Mouse (Mus musculus): ENCODE results near the gene Cox16. TPM values are rescaled to one million over a fixed set of nuclear protein-coding genes. Genes with fewer than 3 reads are reported as not detected.

The Cox16 gene
- polyA plus RNA-seq (2014; fragmentation: Illumina TruSeq; extraction: RNeasy Lipid Tissue Mini Kit (QIAGEN cat#74804); ENCODE audit: low read depth, low replicate concordance), result 251 TPM

GRCm38 (mm10) chr12:81484727-81485191, at the start of gene Cox16:
TSS of gene Cox16 (minus strand) at chr12:81485127.

DNA sequence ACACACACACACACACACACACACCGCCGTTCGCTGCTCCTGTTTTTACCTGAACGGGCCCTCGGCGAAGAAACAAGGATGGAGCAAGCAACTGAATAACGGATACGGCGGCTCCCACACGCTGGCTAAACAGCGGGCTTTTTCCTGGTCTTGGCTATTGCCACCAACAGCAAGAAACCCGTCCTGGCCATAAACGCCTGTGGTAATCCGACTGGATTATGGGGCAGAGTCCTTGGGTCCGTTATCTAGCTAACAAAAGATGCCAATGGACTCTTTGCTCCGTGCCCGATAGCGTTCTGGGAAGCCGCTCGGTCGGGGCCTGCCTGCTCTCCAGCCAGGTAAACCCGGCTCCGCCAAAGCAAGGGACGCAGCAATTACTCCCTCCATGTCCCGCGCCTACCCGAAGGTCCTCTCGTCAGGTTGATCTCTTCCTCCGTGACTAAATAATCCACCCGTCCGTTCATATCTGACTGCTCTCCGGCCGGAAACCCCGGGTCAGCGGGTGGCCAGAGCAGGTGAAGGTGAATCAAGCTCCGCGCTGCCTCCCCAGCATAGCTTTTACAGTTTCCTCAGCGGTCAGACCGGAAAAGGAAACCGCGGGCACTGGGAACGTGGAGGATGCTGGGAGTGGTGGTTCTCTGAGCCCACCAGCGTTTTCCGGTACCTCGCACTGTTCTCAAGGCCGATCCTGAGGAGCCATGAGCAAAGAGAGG, 47.5 kb upstream of the Cox16 start, which contains the start of the genes Gm20498 and Synj2bp:
Gene Gm20498 (minus strand): TSS at position 590 of the 713 bp plus-strand sequence.
Gene Synj2bp (minus strand): TSS at position 596 of the 713 bp plus-strand sequence.

GRCm38 (mm10) chr12:81421846-81422245, 63.1 kb downstream of the Cox16 start, which contains the start of gene Adam4:
TSS of gene Adam4 (minus strand) at chr12:81421946.

DNA sequence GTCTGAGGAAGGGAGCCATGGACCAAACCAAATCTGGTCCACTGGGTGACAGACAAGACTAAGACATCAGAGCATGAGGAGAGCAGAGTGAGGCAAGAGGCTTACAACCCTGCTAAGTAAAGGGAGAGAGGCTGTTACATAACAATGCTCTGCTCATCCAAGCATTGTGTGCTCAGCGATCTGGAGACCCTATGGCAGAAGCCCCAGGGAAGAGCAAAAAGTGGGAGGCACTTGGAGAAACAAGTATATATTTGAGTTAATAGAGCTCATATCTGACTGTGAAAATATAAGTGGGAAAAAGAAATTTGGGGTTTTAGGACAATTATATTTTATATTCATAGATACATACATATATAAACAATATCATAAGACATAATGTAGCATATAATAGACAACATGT, 105.6 kb downstream of the Cox16 start, which contains the start of gene Gm4787:
Gene Gm4787 (minus strand): TSS at position 101 of the 400 bp plus-strand sequence.

DNA sequence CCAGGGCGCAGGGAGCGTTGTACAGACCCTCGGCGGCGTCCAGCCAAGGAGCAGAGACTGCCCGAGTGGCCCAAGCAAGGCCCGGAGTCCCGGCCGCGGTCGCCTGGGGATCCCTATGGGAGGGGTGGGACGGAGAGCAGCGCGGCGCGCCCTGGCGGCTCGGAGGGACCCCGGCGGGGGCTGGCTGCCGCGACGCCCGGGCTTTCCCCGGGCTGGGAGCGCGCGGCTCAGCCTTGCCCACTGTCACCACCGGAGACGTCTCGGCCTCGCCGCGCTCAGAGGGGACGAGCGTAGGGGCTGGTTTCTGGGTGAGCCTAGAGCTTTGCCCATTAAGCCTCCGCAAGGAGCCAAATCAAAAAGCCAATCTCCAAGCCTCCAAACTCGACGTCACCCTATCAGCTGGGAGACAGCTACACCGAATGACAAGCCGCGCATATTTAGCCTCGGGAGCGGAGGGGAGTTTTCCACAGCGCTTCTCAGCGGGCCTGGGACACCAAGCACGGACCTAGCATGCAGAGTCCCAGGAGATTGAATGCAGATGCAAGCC, 152.0 kb downstream of the Cox16 start, which contains the start of gene Slc8a3:
Gene Slc8a3 (minus strand): TSS at position 306 of the 547 bp plus-strand sequence.

Other genes with a start within 250 kb of the Cox16 start
- gene Slc8a3, start 151.9 kb downstream of the Cox16 start, polyA plus RNA-seq (2014; fragmentation: Illumina TruSeq; extraction: RNeasy Lipid Tissue Mini Kit (QIAGEN cat#74804); ENCODE audit: low read depth, low replicate concordance), result not detected
- 0.69 TPM for gene Gm4787, start 105.7 kb downstream of the Cox16 start, polyA plus RNA-seq (2014; fragmentation: Illumina TruSeq; extraction: RNeasy Lipid Tissue Mini Kit (QIAGEN cat#74804); ENCODE audit: low read depth, low replicate concordance)
- 0.74 TPM for gene Adam4, start 63.2 kb downstream of the Cox16 start, polyA plus RNA-seq (2014; fragmentation: Illumina TruSeq; extraction: RNeasy Lipid Tissue Mini Kit (QIAGEN cat#74804); ENCODE audit: low read depth, low replicate concordance)
- 3.4 TPM for gene Gm20498, start 47.8 kb upstream of the Cox16 start, polyA plus RNA-seq (2014; fragmentation: Illumina TruSeq; extraction: RNeasy Lipid Tissue Mini Kit (QIAGEN cat#74804); ENCODE audit: low read depth, low replicate concordance)
- gene Synj2bp, start 47.8 kb upstream of the Cox16 start, polyA plus RNA-seq (2014; fragmentation: Illumina TruSeq; extraction: RNeasy Lipid Tissue Mini Kit (QIAGEN cat#74804); ENCODE audit: low read depth, low replicate concordance), result 142 TPM
- gene Adam21, start 83.3 kb upstream of the Cox16 start, polyA plus RNA-seq (2014; fragmentation: Illumina TruSeq; extraction: RNeasy Lipid Tissue Mini Kit (QIAGEN cat#74804); ENCODE audit: low read depth, low replicate concordance), result 0.16 TPM
- 43.8 TPM for gene Med6, start 109.9 kb upstream of the Cox16 start, polyA plus RNA-seq (2014; fragmentation: Illumina TruSeq; extraction: RNeasy Lipid Tissue Mini Kit (QIAGEN cat#74804); ENCODE audit: low read depth, low replicate concordance)
- not detected for gene Ttc9, start 146.1 kb upstream of the Cox16 start, polyA plus RNA-seq (2014; fragmentation: Illumina TruSeq; extraction: RNeasy Lipid Tissue Mini Kit (QIAGEN cat#74804); ENCODE audit: low read depth, low replicate concordance)